Mouse (Mus musculus): ENCODE measurements around the gene Zfp667.
A peak's percentile ranks its signal among the peaks of the same experiment; 100 is the strongest.

Gene Zfp667

GRCm38 (mm10) chr7:6330458-6331232 is 44.3 kb downstream of the Zfp667 start:
- DNase-seq (ENCODE audit: low spot score) = no peak

DNA sequence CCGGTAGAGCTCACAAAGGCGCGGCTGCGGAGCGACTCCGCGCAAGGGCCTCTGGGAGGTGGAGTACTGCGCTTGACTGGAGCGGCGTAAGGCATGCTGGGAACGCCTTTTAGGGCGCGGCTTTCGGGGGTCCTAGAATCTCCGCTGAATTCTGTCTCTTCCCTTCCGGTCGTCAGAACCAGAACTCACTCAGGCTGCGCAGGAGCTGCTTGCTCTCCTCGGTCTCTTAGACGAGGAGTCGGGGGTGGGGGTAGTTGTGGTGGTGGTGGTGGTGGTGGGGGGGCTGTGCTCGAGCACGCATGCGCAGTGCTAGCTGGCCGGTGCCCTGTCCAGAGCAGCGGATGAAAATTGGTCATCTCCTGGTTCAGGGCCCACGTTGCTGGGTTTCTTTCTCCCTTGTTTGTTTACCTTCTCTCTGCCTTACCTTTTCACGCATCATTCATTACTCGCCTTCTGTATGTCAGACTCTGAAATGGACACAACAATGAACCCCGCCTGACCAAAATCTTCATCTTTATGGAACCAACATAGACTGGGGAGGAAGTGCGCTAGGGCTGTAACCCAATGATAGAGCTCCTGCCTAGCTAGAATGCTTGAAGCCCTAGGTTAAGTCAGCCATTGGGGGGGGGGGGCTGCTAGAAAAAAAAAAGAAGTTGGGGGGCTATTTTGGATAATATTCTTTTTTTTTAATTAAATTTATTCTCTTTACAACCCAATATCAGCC is 45.0 kb downstream of the Zfp667 start, which contains the start of gene Zfp583:
Zfp583 (minus strand) TSS at position 53 of the 724 bp plus-strand sequence.
- peak; percentile 76 for DNase-seq (ENCODE audit: low spot score)

GRCm38 (mm10) chr7:6339865-6340264 is 53.5 kb downstream of the Zfp667 start:
- no peak for DNase-seq (ENCODE audit: low spot score)

DNA sequence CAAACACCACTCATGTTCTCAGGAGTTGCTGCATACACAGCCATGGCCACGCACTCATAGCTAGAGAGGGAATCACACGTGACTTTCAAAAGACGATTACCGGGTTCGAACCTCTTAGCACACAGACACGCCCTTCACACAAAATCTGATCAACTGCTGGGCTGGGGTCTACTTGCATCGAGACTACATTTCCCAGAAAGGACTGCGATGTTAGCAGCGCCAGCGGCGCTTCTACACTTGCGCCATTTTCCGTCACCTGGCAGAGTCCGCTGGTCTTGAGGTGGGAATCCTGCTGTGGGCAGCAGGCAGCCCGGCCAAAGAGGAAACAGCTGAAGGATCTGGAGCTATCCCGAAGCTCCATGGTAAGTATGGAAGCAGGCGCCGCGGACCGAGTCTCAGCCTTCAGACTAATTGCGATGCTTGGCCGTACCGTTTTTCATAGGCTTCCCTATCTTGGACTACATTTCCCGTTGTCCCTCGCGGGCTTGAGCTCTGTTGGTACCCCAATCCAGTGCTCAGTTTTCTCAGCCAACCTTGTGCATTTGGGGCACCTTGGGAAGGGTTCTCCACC is 57.2 kb downstream of the Zfp667 start, which contains the start of gene Gm3854:
Gm3854 (plus strand) TSS at position 259 of the 571 bp plus-strand sequence.
- no peak for DNase-seq (ENCODE audit: low spot score)

DNA sequence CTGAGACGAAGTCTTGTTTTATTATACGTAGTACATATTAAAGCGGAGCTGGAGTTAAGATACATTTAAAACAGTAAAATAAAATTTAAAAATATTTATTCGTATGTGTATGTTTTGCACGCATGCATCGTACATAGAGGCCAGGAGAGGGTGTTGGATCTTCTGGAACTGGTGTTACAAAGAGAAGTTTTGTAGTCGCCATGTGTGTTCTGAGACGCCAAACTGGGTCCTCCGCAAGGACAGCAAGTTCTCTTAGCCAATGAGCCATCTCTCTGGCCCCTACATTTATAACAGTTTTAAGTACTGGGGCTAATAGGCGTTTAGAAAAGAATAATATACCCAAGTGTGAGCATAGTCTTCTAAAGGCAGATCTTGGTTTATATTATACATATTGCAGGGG is 57.7 kb downstream of the Zfp667 start:
- DNase-seq (ENCODE audit: low spot score) = no peak
